Mouse (Mus musculus) liver, embryonic 14.5 days (tissue): ENCODE results near the gene Zfp536. TPM values are rescaled to one million over a fixed set of nuclear protein-coding genes. Genes with fewer than 3 reads are reported as not detected.

ENCODE experiments used
- ATAC-seq: fragments of 200-750 bp; cut with Nextera tagmentation; 2 replicates; pipeline ENCODE4 v1.8.0; 2017; ENCODE audit warnings: moderate number of reproducible peaks, mild to moderate bottlenecking, moderate library complexity; ENCODE audit not compliant: insufficient read depth
- DNase-seq, 3 experiments: peaks; one replicate each; pipeline ENCODE4 v3.0.0-alpha.2; 2012 to 2013; ENCODE audit warnings: low read depth in 3 of 3, low spot score in 3 of 3
- H3K27ac ChIP-seq: fragments of 300-500 bp; sonication (generic); 2 replicates; pipeline ENCODE4 v1.5.1; 2014; ENCODE audit warnings: moderate library complexity, mild to moderate bottlenecking, control low read depth, inconsistent platforms
- H3K27me3 ChIP-seq: fragments of 300-500 bp; sonication (generic); 2 replicates; pipeline ENCODE4 v1.6.1; 2014; ENCODE audit warnings: mild to moderate bottlenecking, low read length, moderate library complexity; ENCODE audit not compliant: control insufficient read depth, insufficient read depth
- H3K36me3 ChIP-seq: fragments of 300-500 bp; sonication (generic); replicated peaks from 2 replicates; pipeline ENCODE4 v1.6.1; 2014; ENCODE audit warnings: low read depth; ENCODE audit not compliant: control insufficient read depth, insufficient read depth
- H3K4me1 ChIP-seq, 2 experiments: fragments of 200-500 bp in 1 of 2; fragments of 300-500 bp in 1 of 2; sonication (generic) in 1 of 2; replicated peaks; 2 replicates each; pipeline ENCODE4 v1.6.1; 2012 to 2014; ENCODE audit warnings: antibody characterized with exemption in 1 of 2, inconsistent platforms in 1 of 2, low read length in 1 of 2; ENCODE audit not compliant: control insufficient read depth in 2 of 2, insufficient read depth in 2 of 2
- H3K4me2 ChIP-seq: fragments of 300-500 bp; sonication (generic); 2 replicates; pipeline ENCODE4 v1.6.1; 2014; ENCODE audit warnings: low read depth, mild to moderate bottlenecking, control low read depth, moderate library complexity
- H3K4me3 ChIP-seq, 2 experiments: fragments of 200-500 bp in 1 of 2; fragments of 300-500 bp in 1 of 2; sonication (generic) in 1 of 2; 2 replicates each; pipeline ENCODE4 v1.5.1; 2012 to 2014; ENCODE audit warnings: low read depth in 2 of 2, low read length in 2 of 2, mild to moderate bottlenecking in 2 of 2, control low read depth in 1 of 2, inconsistent platforms in 1 of 2, moderate library complexity in 1 of 2; ENCODE audit not compliant: insufficient read depth in 1 of 2
- H3K9ac ChIP-seq: fragments of 300-500 bp; sonication (generic); replicated peaks from 2 replicates; pipeline ENCODE4 v1.6.1; 2014; ENCODE audit warnings: mild to moderate bottlenecking, control low read depth, moderate library complexity
- H3K9me3 ChIP-seq: fragments of 300-500 bp; sonication (generic); 2 replicates; pipeline ENCODE4 v1.6.1; 2016; ENCODE audit warnings: low read length, mixed read lengths; ENCODE audit not compliant: control insufficient read depth
- CTCF ChIP-seq: IDR thresholded peaks from 2 replicates; pipeline ENCODE4 v1.5.1; 2016; ENCODE audit warnings: antibody characterized with exemption, low read depth, control low read depth
- EP300 ChIP-seq: IDR thresholded peaks from 2 replicates; pipeline ENCODE4 v1.6.1; 2016; ENCODE audit warnings: antibody characterized with exemption, low read depth
- whole genome bisulfite sequencing: fragments of 180-500 bp; shearing (Covaris S2); extraction: QIAGEN DNeasy Blood & Tissue Kit; methylation state at CpG from one replicate; pipeline ENCODE4 v1.1.7; 2014; ENCODE audit not compliant: insufficient replicate concordance; 5-methylcytosine and 5-hydroxymethylcytosine counted together
- polyA plus RNA-seq, 2 experiments: library from polyadenylated mRNA; depleted of rRNA in 1 of 2; stranded (reverse) in 1 of 2; unstranded in 1 of 2; fragments of >200 nt; fragmentation: Nextera tagmentation in 1 of 2; extraction: Ambion mirVana in 1 of 2; gene quantifications; 2 replicates each; pipeline versions ENCODE4 v1.2.1 to v1.2.3; 2012 to 2014

Zfp536 gene
- polyA plus RNA-seq, 2 experiments: not detected

DNA sequence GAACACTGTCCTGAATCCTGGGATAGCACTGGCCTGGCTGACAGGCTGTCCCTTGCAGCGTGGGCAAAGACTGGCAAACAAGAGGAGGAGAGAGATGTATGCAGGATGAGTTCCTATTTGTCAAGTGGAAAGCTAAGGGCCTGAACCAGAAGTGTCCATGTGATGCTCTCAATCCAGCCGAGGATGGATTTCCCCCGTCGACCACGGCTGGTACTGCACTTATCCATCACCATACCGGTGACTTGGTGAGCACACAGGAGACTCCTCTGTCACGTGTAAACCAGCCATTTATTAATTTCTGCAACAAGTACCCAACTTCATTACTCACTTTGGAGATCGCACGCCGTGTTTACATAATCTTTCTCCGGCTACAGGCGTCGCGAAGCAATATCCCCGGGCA, 224.6 kb downstream of the Zfp536 start:
- ATAC-seq: no peak
- Histone ChIP-seq H3K9me3 (no peaks in the 10 kb centered on the region), H3K36me3 (no peaks in the 10 kb centered on the region), H3K9ac (no peak overlapping the region), H3K27ac (no peak overlapping the region), H3K4me3 (no peak overlapping the region), H3K4me1 (no peaks in the 10 kb centered on the region), H3K4me2 (no peak overlapping the region), H3K27me3 (no peaks in the 10 kb centered on the region)
- 58% methylated on average over 15 of the region's 15 CpGs for WGBS
- no peak for DNase-seq
- TF ChIP-seq CTCF (no peak), EP300 (no peak)

DNA sequence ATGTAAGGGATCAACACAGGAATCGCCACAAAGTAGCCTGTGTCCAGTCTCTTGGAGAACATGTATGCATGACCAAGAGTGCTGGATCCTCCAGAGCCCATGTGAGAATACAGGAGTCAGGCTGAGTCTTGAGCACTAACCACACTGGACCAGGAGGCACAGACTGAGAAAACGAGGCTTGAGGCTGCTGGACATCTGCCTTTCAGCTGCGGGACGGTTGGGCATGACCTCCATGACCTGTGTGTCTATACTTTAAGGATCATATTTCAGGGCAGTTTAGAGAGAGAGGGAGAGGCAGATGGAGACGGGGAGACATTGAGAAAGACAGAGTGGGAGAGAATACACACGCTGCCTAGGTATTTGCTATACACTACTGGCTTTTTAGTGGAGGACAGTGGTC, 229.4 kb downstream of the Zfp536 start:
- Histone ChIP-seq H3K36me3 (no peaks in the 10 kb centered on the region), H3K4me2 (no peak overlapping the region), H3K27me3 (no peaks in the 10 kb centered on the region), H3K9me3 (no peaks in the 10 kb centered on the region), H3K4me1 (no peaks in the 10 kb centered on the region), H3K9ac (no peak overlapping the region), H3K27ac (no peak overlapping the region), H3K4me3 (no peak overlapping the region)
- 37% methylated on average over 6 of the region's 6 CpGs for WGBS
- ATAC-seq: no peak
- TF ChIP-seq EP300 (no peak), CTCF (no peak)
- no peak for DNase-seq

DNA sequence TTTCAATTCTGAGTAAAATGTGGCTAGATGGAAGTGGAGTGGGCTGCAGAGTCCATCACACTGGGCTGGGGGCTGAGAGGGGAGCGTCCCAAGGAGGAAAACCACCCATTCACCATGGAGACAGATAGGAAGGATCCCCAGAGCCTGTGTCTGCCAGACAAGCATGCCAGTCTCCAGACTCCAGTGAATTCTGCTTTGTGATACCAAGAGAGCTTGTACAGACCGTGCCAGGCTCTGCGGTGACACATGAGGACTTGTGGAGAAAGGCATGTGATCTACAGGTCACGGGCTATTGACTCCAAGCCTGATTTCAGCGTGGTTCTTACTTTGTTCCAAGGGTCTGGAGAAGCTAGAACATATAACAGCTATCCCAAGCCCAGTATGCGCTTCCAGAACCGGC, 230.5 kb downstream of the Zfp536 start:
- H3K27ac ChIP-seq: no peak overlapping the region
- ATAC-seq: no peak
- no peaks in the 10 kb centered on the region for H3K27me3 ChIP-seq
- WGBS: 62% methylated on average over 7 of the region's 7 CpGs
- H3K36me3 ChIP-seq: no peaks in the 10 kb centered on the region
- no peak for DNase-seq
- TF ChIP-seq CTCF (no peak), EP300 (no peak)
- H3K4me3 ChIP-seq: no peak overlapping the region
- no peaks in the 10 kb centered on the region for H3K9me3 ChIP-seq
- no peak overlapping the region for H3K9ac ChIP-seq
- H3K4me1 ChIP-seq: no peaks in the 10 kb centered on the region
- no peak overlapping the region for H3K4me2 ChIP-seq

DNA sequence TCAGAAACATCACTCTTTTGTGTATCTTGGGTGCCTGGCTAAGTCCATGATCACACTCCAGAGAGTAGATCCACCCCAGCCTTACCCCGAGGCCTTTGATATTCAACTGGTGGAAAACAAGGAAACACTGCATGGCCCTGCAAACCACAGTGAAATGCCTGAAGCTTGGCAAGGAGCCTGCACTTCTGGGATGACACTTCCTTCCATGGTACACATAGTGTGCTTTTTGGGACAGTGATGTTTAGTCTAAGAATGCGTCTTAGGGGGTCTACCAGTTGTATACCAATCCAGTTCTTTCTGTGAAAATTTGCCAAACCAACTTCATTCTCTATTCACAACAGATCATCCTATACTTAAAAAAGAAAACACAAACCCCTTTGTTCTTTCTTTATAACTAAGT, 242.3 kb downstream of the Zfp536 start:
- no peaks in the 10 kb centered on the region for H3K36me3 ChIP-seq
- ATAC-seq: no peak
- H3K4me1 ChIP-seq: no peaks in the 10 kb centered on the region
- H3K4me3 ChIP-seq: no peak overlapping the region
- H3K9ac ChIP-seq: no peak overlapping the region
- no peak overlapping the region for H3K27ac ChIP-seq
- 48% methylated on average over 2 of the region's 2 CpGs for WGBS
- H3K9me3 ChIP-seq: no peaks in the 10 kb centered on the region
- TF ChIP-seq CTCF: no peak
- no peak for TF ChIP-seq EP300
- no peaks in the 10 kb centered on the region for H3K27me3 ChIP-seq
- DNase-seq: no peak
- no peak overlapping the region for H3K4me2 ChIP-seq

DNA sequence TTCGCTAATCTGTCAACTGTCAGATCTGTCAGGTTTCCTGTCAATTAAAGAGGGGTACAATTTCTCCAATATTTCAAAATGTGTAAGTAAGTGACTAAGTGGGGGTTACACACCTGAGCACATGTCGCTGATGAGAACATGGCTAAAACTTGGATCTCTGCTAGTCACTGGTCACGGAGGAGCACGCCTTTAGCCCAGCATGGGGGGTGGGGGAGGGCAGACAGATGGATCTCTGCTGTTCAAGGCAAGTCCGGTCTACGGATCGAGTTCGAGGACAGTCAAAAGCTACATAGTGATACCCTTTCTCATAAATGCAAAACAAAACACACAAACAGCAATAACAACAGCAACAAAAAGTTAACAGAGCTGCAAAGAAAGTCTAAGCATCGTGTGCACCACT, 245.1 kb downstream of the Zfp536 start:
- Histone ChIP-seq H3K27ac (no peak overlapping the region), H3K4me2 (no peak overlapping the region), H3K9ac (no peak overlapping the region), H3K4me1 (no peaks in the 10 kb centered on the region), H3K27me3 (no peaks in the 10 kb centered on the region), H3K36me3 (no peaks in the 10 kb centered on the region), H3K9me3 (no peaks in the 10 kb centered on the region), H3K4me3 (no peak overlapping the region)
- ATAC-seq: no peak
- no peak for DNase-seq
- TF ChIP-seq EP300 (no peak), CTCF (no peak)
- WGBS: 62% methylated on average over 9 of the region's 9 CpGs
